In the genomic region with DNA sequence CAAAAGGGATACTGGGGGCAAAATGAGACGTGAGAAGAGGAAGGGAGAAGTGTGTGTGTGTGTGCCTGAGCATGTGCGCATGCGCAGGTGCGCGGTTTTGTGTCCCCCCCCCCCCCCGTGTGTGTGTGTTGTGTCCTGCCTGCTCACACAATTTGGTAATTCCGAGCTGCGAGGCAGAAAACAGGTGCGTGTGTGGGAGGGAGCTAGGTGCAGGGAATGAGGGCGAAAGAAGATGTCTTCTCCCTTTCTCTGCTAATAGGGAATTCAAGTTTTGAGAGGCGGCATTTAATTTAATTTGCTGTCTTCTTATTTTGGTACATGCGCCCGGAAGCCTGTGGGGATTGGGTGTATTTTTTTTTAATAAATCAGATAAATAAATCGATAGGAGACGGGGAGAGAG, we compare ENCODE assay signal across 18 mouse cellular contexts.
"Had no signal": no experiment of that assay in that cellular context is flagged by ENCODE, and none has a peak within 500 bp of the region (broad histone marks: within the 10 kb centered on the region; RNA-seq: fewer than 3 reads in every experiment).

No protein-coding gene starts in this region.

- H3K9ac ChIP-seq: liver, embryonic 12.5 days; liver, embryonic 14.5 days; lung, embryonic 14.5 days; midbrain, embryonic 12.5 days; neural tube, embryonic 13.5 days; neural tube, embryonic 15.5 days had no signal

- H3K36me3 ChIP-seq: liver, embryonic 12.5 days; midbrain, embryonic 10.5 days; midbrain, embryonic 12.5 days; neural tube, embryonic 13.5 days; neural tube, embryonic 15.5 days had no signal

- H3K27ac ChIP-seq: liver, embryonic 12.5 days; liver, embryonic 14.5 days; midbrain, embryonic 10.5 days; midbrain, embryonic 12.5 days; neural tube, embryonic 13.5 days; neural tube, embryonic 15.5 days had no signal

- H3K9me3 ChIP-seq: neural tube, embryonic 13.5 days; neural tube, embryonic 15.5 days had no signal

- H3K4me3 ChIP-seq: liver, embryonic 12.5 days; midbrain, embryonic 10.5 days; midbrain, embryonic 12.5 days; myocyte; neural tube, embryonic 13.5 days; neural tube, embryonic 15.5 days had no signal

- DNase-seq: lung, adult 18-20 months; lung, embryonic 14.5 days; lung, postnatal 14 days; lung, postnatal 4 days; midbrain, embryonic 14.5 days; retina, postnatal 1 day; right cerebral cortex, postnatal 4 days; spleen, adult 18-20 months; thymus, adult 18-20 months; thymus, postnatal 14 days; thymus, postnatal 36 days had no signal

- H3K4me2 ChIP-seq: liver, embryonic 12.5 days; lung, embryonic 14.5 days; midbrain, embryonic 12.5 days; neural tube, embryonic 13.5 days; neural tube, embryonic 15.5 days had no signal

- H3K4me1 ChIP-seq: liver, embryonic 12.5 days had no signal
